Mouse (Mus musculus) spleen, postnatal 10 days (tissue): Measurements from ENCODE around the gene Lrrc41.
A peak's percentile ranks its signal among the peaks of the same experiment; 100 is the strongest.

Source experiments
- DNase-seq, 2 experiments: peaks; one replicate each; pipeline ENCODE4 v3.0.0; 2021 to 2022; ENCODE audit warnings: low spot score in 2 of 2

Gene Lrrc41

DNA sequence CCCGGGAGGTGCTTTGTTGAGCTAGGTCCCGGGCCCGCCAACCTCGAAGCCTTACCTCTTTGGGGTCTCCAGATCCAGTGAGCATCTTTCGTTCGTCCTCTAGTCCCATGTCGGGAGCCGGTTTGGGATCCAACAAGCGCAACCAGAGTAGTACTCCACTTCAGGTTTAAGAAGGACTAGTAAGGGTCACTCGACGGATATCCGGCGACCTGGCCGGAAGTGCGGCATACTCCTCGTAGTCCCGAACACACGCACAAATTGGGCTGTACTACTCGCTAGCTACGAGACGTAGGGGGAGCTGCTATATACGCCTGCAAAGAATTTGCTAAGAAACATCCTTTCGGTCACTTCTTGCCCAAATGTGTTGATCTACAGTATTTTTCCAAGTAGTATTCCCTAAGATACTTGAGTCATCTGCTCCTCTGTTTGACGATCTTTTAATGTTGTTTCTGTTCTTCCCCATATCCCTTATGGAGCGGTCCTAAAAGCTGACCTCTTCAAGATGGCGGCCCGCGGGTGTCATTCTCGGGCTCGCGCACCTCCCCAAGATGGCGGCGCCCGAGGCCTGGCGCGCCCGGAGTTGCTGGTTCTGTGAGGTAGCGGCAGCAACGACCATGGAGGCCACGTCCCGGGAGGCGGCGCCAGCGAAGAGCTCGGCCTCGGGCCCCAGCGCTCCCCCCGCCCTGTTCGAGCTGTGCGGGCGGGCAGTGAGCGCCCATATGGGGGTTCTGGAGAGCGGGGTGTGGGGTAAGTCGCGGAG is at the start of gene Lrrc41, which contains the start of gene Uqcrh:
TSS of gene Lrrc41 (plus strand) at position 409 of the 760 bp plus-strand sequence.
TSS of gene Uqcrh (minus strand) at position 211 of the 760 bp plus-strand sequence.
- DNase-seq: peak; percentile 95 to 96

DNA sequence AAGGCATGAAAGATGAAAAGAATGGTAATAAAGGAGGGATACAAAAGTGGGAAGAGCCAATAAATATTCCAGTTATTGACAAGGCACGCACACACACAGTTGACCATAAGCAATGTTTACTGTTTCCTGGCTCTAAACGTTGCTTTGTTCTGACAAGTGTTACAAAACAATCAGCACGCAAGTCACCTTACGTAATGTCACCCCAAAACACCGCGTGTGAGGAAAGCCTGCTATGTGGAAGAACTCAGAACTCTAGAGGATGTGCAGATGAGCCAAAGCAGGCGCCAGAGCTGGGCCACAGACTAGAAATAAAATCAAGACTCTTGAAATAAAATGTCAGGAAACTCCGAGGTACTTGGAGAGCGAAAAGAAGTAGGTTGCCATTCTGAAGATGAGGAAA is 42.2 kb upstream of the Lrrc41 start:
- DNase-seq: no peak

- DNase-seq: no peak
Observed at GRCm38 (mm10) chr4:116033374-116033773, 41.7 kb upstream of the Lrrc41 start.

GRCm38 (mm10) chr4:116040466-116040865 is 34.6 kb upstream of the Lrrc41 start:
- DNase-seq: no peak

- no peak for DNase-seq
Observed at GRCm38 (mm10) chr4:116042186-116042585, 32.9 kb upstream of the Lrrc41 start.

DNA sequence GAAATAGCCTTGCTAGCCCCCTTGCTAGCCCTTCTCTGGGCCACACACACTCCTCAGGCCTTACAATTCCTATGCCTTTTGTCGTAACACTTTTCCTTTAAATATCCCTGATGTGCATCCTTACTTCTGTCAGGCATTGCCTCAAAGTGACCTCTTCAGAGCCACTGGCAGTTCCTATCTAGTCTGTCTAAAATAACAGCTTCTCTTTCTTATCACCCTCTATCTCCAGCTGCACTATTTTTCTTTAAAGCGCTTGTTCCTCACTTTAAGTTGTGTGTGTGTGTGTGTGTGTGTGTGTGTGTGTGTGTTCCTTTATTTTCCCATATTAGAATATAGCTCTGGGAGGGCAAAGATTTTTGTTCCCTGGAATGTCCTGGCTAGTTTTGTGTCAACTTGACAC is 28.5 kb upstream of the Lrrc41 start:
- no peak for DNase-seq

GRCm38 (mm10) chr4:116047681-116048080 is 27.4 kb upstream of the Lrrc41 start:
- no peak for DNase-seq

- no peak for DNase-seq
Observed at GRCm38 (mm10) chr4:116048130-116048920, 26.7 kb upstream of the Lrrc41 start.

DNA sequence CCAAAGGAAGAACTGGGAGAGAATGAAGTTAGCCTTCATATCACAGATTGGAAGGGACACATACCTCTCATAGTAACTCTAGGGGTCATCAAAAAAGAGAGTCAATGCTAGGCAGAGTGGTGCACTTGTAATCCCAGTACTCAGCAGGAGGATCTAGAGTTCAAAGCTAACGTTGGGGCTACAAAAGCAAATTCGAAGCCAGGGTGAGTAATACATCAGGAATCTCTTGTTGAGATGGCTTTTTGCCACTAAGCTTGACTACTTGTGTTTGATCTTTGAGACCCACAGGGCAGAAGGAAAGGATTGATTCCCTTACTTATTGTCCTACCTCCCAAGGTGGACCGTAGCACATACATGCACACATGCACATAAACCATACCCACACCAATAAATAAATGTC is 25.9 kb upstream of the Lrrc41 start:
- no peak for DNase-seq

GRCm38 (mm10) chr4:116052526-116053293 is 22.4 kb upstream of the Lrrc41 start:
- DNase-seq: peak; percentile 25 to 53

DNA sequence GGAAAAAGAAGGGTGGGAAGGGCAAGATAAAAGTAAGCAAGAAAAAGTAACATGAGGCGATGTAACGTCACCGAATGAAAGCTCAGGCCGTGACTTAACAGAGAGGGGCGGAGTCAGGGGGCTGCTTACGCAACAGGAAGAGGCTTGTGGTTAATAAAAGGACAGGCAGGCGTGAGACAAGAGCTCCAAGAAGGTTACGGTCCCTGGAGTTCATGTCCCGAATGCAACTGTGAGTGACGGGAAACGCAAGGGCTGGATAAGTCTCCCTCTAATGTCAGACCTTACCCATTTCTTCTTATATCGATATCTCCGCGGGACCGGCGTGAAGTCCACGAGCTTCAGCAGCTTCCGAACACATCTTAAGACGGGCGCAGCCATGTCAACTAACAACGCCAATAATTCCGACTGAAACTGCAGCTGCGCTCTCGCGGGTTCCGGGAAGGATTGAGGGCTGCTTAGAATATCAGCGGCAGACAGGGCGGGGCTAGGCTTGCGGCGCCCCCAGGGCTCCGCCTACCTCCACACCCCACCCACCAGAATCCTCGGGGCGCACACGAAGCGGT is 21.6 kb upstream of the Lrrc41 start, which contains the start of gene Nsun4:
TSS of gene Nsun4 (minus strand) at position 478 of the 563 bp plus-strand sequence.
- peak; percentile 80 to 89 for DNase-seq

DNA sequence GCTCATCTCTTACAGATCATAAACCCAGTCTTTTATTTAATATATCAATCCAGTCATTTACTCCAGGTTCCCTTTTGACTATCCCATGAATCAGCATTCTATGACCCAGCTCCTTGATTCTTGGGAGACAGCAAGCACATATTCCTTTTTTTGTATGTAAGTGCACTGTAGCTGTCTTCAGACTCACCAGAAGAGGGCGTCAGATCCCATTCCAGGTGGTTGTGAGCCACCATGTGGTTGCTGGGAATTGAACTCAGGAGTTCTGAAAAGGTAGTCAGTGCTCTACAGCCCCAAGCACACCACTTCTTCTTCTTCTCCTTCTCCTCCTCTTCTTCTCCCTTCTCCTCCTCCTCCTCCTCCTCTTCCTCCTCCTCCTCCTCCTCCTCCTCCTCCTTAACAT is 17.5 kb upstream of the Lrrc41 start:
- DNase-seq: no peak

DNA sequence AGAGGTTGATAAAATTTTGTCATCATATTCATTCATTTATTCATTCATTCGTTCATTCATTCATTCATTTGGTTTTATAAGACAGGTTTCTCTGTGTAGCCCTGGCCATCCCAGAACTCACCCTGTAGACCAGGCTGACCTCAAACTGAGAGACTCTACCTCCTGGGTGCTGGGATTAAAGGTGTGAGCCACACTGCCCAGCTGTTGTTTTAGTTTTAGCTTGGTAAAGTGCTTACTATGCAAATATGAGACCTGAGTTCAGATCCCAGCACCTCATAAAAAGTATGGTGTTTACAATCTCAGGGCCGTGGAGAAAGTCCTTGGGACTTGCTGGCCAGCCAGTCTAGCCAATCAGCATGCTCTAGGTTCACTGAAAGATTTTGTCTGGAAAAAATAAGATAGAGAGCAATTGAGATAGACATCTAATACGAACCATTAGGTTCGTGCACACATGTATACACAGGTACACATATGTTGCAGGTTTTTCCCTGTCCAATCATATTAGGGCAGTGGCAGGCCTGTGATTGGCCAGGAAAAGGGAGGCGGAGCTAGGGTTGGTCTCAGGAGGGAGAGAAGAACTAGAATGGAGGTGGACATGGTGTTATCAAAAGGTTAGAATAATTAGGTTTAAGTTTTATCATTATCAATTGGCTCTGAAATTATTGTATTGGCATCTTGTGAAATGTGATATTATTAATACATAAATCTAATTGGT is 15.9 kb upstream of the Lrrc41 start:
- DNase-seq: no peak

GRCm38 (mm10) chr4:116063855-116064254 is 11.2 kb upstream of the Lrrc41 start:
- no peak for DNase-seq

DNA sequence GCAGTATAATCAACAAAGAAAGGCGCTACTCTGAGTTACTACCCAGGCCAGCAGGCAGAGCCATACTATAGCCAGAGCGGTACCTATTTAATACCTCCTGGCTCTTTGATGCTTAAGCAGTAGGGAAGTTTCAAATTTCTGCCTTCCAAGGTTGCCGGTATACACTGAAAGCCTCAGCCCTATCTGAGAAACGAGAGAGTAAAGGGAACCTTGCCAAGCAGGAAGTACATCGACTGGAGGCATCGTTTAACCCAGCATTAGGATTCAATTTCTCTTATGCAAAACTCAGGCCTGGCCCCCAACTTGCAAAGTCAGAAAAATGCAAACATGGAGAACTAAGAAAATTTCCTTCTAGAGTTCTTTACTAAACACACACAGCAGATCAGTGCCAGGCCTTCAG is 5.0 kb upstream of the Lrrc41 start:
- no peak for DNase-seq

DNA sequence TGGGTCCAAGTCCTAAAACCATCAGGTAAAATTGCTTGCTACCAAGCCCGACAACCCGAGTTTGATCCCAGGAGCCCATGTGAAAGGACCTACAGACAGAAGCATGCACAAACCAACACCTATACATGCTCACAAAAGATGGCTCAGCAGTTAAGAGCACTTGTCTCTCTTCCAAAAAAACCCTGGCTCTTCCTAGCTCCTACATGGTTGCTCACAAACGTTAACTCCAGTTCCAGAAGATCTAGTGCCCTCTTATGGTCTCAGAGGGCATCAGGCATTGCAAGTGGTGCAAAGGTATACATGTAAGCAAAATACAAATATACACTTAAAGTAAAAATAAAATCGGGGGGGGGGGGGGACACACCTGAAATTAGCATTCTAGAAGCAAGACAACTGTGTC is 1.9 kb upstream of the Lrrc41 start:
- DNase-seq: no peak

DNA sequence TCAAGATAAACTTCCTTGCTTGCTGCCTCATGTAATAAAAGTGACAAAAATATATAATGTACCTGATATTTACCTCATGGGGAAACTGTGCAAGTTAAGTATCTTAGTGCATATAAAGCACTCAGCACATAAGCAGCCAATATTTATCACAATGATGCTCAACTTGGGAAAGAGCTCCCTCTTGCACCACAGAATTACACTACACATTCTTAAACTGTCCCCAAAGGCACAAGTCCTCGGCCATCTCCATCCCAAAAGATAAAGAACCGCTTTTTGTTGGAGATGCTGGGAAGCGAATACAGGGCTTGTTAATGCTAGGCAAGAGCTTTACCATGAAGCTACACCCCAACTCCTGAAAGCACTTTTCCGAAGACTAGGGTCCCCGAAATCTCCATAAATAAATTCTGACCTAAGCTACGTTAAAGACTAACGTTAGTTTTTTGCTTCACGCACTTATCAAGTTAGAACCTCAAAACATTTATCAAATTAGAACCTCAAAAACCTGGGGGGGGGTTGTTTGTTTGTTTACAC is 859 bp upstream of the Lrrc41 start:
- DNase-seq: peak in 1 of 2 experiments; percentile 26

DNA sequence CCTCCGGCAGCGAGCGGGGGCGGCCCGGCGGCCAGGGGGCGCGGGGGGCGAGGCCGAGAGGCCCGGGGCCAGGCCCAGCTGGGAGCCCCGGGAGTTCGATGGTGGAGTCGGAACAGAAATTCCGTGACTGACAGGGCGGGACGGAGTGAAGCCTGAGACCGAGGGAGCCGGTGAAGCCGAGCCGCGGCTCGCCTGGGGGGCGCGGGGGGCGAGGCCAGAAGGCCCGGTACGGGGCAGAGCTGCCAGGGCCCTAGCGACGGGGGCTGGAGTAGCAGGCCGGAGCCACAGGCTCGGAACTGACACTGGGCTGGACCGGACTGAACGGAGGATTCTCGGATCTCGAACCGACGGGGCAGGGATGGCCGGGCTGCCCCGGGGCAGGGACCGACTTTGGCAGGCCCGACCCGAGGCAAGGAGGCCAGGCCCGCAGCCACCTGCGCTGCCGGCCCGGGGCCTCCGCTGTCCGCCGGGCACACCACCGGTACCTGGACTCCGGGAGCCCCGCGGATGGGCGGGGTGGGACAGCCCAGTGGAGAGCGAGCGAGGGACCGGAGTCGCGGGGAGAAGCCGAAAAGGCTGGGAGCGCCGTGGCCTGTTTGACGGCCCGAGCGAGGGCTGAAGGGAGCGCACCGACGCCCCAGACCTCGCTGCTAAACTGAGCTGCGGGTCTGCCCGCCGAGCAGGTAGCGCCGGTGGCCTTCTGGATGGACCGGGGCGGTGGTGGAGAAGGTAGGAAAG is 731 bp downstream of the Lrrc41 start:
- peak; percentile 83 to 86 for DNase-seq

- DNase-seq: peak; percentile 62 to 81
Observed at GRCm38 (mm10) chr4:116076369-116077231, 1.5 kb downstream of the Lrrc41 start.
